8 mouse cellular contexts compared by ENCODE assay signal in the genomic region with DNA sequence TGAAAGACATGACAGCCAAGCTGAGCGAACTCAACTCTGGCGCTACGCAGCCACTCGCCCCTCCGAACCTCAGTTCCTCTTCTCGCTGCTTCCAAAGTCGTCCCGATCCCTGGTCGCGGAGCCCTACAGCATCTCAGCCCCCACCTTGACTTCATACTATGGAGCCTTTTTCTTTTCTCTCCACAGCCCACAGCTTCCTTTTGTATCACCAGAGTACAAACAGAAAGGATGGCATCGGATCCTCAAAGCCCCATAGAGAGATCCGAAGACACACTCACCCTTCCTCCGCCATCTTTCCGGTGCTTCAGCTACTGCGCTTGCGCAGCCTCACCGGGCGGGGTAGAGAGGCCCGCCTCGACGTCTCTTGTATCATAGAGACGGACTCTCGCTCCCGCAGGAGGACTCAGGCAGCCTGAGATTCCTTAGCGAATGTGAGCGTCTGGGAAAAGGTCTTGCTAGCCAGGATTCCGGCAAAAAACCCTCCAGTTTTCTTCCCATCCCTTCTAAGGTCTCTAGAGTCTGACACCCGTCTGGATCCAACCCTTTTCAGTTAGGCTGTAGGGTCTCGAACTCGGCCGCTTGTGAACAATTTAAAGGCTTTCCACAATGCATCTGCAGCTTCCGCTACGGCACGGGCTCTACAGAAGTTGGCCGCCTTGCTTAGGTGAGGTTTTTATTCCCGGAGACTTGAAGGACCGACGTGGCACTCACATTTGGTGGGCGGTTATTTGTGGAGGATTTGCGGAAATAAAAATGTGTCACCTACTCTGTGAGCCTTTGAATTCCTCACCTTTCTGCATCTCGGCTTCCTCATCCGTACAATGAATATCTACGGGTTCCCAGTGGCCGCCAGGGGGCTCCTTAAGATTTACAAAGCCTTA. TPM values are rescaled to one million over a fixed set of nuclear protein-coding genes. Genes with fewer than 3 reads are reported as not detected.
DNase-seq lines count a peak whose midpoint lies in the region; ATAC-seq and TF ChIP-seq lines count a peak whose summit lies in the region.

A gene (minus strand): TSS at position 332 of the 881 bp plus-strand sequence.

- H3K4me3 ChIP-seq in ES-Bruce4 (ENCODE audit: low read depth, low read length) = peak within 1 kb of the TSS; percentile 98
- H3K4me3 ChIP-seq in forebrain, embryonic 14.5 days (ENCODE audit: low read depth, low read length) = peak within 1 kb of the TSS; percentile 62
- peak within 1 kb of the TSS; percentile 67 for H3K4me3 ChIP-seq in neural tube, embryonic 15.5 days (replicated peaks)

- peak; percentile 94 for ATAC-seq in cerebellum, adult (ENCODE audit: insufficient number of reproducible peaks, low FRiP score, low TSS enrichment)
- ATAC-seq in forebrain, embryonic 14.5 days = peak; percentile 97
- ATAC-seq in neural tube, embryonic 15.5 days (ENCODE audit: low FRiP score) = peak; percentile 96

- TF ChIP-seq POLR2A in ES-Bruce4 (IDR thresholded peaks at IDR 0.05; ENCODE audit: insufficient read depth, low read length) = peak; percentile 91

- H3K27me3 ChIP-seq in ES-Bruce4 (ENCODE audit: control insufficient read depth, insufficient read depth, low read length, poor library complexity, severe bottlenecking) = no peaks in the 10 kb centered on the region
- no peaks in the 10 kb centered on the region for H3K27me3 ChIP-seq in forebrain, embryonic 14.5 days (replicated peaks; ENCODE audit: control insufficient read depth, insufficient read depth, low read length)
- no peaks in the 10 kb centered on the region for H3K27me3 ChIP-seq in neural tube, embryonic 15.5 days (replicated peaks)

- TF ChIP-seq EP300 in ES-Bruce4 (IDR thresholded peaks at IDR 0.05; ENCODE audit: insufficient read depth, low read depth, low read length) = no peak

- intact Hi-C loops in heart, postnatal 14 days (cut with DNase I) = loop anchor here (1.0 to 5.0 kb wide), 2 partner anchors 75 to 106 kb away; a partner anchor contains a TSS

- peaks cover 38% of the 10 kb centered on the region for H3K36me3 ChIP-seq in ES-Bruce4 (ENCODE audit: control insufficient read depth, insufficient read depth, low read length, poor library complexity, severe bottlenecking)
- peaks cover 31% of the 10 kb centered on the region for H3K36me3 ChIP-seq in forebrain, embryonic 14.5 days (ENCODE audit: control insufficient read depth, insufficient read depth, low read length)
- peaks cover 32% of the 10 kb centered on the region for H3K36me3 ChIP-seq in neural tube, embryonic 15.5 days

- H3K27ac ChIP-seq in ES-Bruce4 (ENCODE audit: insufficient read depth, low read length) = peak within 1 kb of the TSS; percentile 85
- H3K27ac ChIP-seq in forebrain, embryonic 14.5 days (ENCODE audit: low read depth, low read length) = peak within 1 kb of the TSS; percentile 84
- peak within 1 kb of the TSS; percentile 89 for H3K27ac ChIP-seq in neural tube, embryonic 15.5 days (replicated peaks)

- H3K4me1 ChIP-seq in ES-Bruce4 (ENCODE audit: control insufficient read depth, insufficient read depth, low read length) = peaks cover 2% of the 10 kb centered on the region
- H3K4me1 ChIP-seq in forebrain, embryonic 14.5 days (ENCODE audit: control insufficient read depth, insufficient read depth, low read length) = no peaks in the 10 kb centered on the region
- peaks cover 19% of the 10 kb centered on the region for H3K4me1 ChIP-seq in neural tube, embryonic 15.5 days

- H3K9ac ChIP-seq in ES-Bruce4 (ENCODE audit: low read depth, poor library complexity, severe bottlenecking) = peak within 1 kb of the TSS; percentile 88
- H3K9ac ChIP-seq in forebrain, embryonic 14.5 days (ENCODE audit: low read length) = peak within 1 kb of the TSS; percentile 78
- H3K9ac ChIP-seq in neural tube, embryonic 15.5 days (replicated peaks) = peak within 1 kb of the TSS; percentile 80

- peak within 1 kb of the TSS; percentile 54 for H3K4me2 ChIP-seq in forebrain, embryonic 14.5 days (ENCODE audit: low read length)
- H3K4me2 ChIP-seq in neural tube, embryonic 15.5 days = peak within 1 kb of the TSS; percentile 62

- peak; percentile 23 for TF ChIP-seq CTCF in ES-Bruce4 (IDR thresholded peaks at IDR 0.05; ENCODE audit: low read depth, low read length)

- DNase-seq in forebrain, embryonic 14.5 days (ENCODE audit: low spot score) = peak; percentile 97
- DNase-seq in heart, postnatal 14 days = peak; percentile 94
- DNase-seq in layer of hippocampus, adult 11-12 months (ENCODE audit: low spot score) = peak; percentile 90
- DNase-seq in lung, adult 18-20 months = peak; percentile 92 to 93
- DNase-seq in testis, postnatal 14 days (ENCODE audit: low spot score) = peak; percentile 94

- H3K9me3 ChIP-seq in ES-Bruce4 (replicated peaks; ENCODE audit: control insufficient read depth, insufficient read depth, low read length, poor library complexity, severe bottlenecking) = no peaks in the 10 kb centered on the region
- H3K9me3 ChIP-seq in forebrain, embryonic 14.5 days (replicated peaks; ENCODE audit: control insufficient read depth, low read length) = no peaks in the 10 kb centered on the region
- H3K9me3 ChIP-seq in neural tube, embryonic 15.5 days (replicated peaks) = no peaks in the 10 kb centered on the region

- under 1% methylated on average over 44 of the region's 44 CpGs for WGBS in forebrain, embryonic 14.5 days
- WGBS in neural tube, embryonic 15.5 days = under 1% methylated on average over 44 of the region's 44 CpGs

RNA-seq across cellular contexts. Expression of the gene that starts here (rescaled TPM):
- 167 and 196 TPM in 2 replicates for polyA plus RNA-seq in ES-Bruce4 (2011; ENCODE audit: insufficient read depth, insufficient read length, low read depth, missing spikeins)
- polyA plus RNA-seq in forebrain, embryonic 14.5 days (2014; fragmentation: Nextera tagmentation; extraction: Ambion mirVana) = 108 and 110 TPM in 2 replicates
- total RNA-seq in heart, postnatal 14 days (2021) = 10 to 100 TPM; 51.2 to 59.5 TPM
- polyA plus RNA-seq in neural tube, embryonic 15.5 days (2015; fragmentation: Nextera tagmentation; extraction: Ambion mirVana) = 77.2 and 88.4 TPM in 2 replicates

Comparison
In these comparisons a context has a peak if more than half of its experiments do, and no peak if none do; other contexts are left out.
1. Peak in every context shown above with its lines: DNase-seq, ATAC-seq, H3K4me3 ChIP-seq and H3K27ac ChIP-seq.